Mouse (Mus musculus): ENCODE data around the gene Olfr99. TPM values are rescaled to one million over a fixed set of nuclear protein-coding genes. Genes with fewer than 3 reads are reported as not detected.
A peak's percentile ranks its signal among the peaks of the same experiment; 100 is the strongest.
"Not testable (repeated sequence)": the region's sequence is repeated elsewhere in the genome, so short reads cannot be mapped to it uniquely, and the experiment has no call there.

Gene Olfr99
- total RNA-seq (2021) = not detected
- long read RNA-seq, experiment 1 = 0 reads
- long read RNA-seq, experiment 2 = 0 reads

GRCm38 (mm10) chr17:37283360-37283759, at the start of gene Olfr99:
Olfr99 (minus strand) TSS chr17:37283460.
- no peak for DNase-seq

- DNase-seq = no peak
These were observed 33.7 kb upstream of the Olfr99 start, which contains the start of gene Olfr102 for GRCm38 (mm10) chr17:37316954-37317353. Olfr102 (minus strand) TSS chr17:37317054.

DNA sequence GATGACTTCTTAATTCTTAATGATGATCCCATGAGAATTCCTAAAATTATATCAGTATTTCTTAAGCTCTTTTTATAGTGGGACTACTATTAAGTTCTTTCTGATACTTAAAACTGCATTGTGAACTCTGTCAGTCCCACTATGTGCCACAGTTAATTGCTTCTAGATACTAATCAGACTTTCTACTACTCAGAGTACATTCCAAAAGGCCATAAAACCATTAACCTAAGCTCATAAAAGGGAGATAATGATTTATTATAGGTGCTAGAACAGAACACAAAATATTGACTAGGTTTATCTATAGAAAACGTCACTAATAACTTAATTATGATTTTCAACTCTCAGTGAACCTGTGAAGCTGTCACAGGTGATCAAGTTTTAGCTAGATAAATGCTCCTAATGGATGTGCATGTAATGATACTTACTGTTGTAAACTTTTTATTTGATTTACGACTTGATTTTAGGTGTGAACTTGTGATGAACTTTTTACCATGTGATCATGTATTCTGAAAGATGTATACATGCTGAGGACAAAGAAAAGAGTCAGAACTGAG, 27.0 kb upstream of the Olfr99 start:
- no peak for DNase-seq

DNA sequence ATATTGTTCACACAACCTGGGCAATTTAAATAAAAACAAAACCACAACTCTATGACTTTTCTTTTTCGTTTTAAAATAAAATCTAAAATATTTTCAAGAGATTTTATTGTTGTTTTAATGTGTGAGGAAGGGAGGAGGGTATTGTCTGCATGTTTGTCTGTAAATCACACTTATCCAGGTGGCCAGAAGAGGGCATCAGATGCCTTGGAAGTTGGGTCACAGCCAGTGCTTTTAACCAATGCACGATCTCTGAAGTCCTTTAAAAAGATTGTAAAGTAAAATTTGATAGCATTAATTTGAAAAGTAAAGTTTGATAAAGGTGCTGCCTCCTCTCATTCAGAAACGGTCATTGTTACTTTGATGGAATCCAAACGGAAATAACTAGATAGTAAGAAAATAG, 25.2 kb upstream of the Olfr99 start:
- DNase-seq = no peak

DNA sequence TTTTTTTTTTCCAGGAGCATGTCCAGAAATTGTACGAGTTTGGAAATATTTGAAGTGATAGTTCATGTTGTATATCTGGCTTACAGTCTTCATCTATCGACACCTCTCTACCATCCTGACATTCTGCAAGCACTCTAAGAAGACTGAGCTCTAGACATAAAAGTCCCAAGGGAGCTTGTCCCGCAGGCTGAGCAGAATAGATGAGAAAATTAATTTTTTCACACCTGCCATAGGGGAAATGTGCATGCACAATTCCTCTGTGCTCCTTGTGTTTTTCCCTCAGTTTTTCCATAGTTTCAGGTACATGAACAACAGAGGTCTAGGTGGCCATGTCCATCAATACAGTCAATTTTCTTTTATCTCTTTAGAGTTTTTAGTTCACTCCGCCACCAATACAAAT, 21.0 kb upstream of the Olfr99 start, which contains the start of gene Olfr101:
TSS of gene Olfr101 (minus strand) at position 101 of the 400 bp plus-strand sequence.
- no peak for DNase-seq

- no peak for DNase-seq
These were observed 2.9 kb downstream of the Olfr99 start for GRCm38 (mm10) chr17:37280331-37280730.

- no peak for DNase-seq
These were observed 6.7 kb downstream of the Olfr99 start for GRCm38 (mm10) chr17:37276573-37276972.

- DNase-seq = peak in 1 of 2 experiments; percentile 22
These were observed 7.5 kb downstream of the Olfr99 start for GRCm38 (mm10) chr17:37275626-37276248.

DNA sequence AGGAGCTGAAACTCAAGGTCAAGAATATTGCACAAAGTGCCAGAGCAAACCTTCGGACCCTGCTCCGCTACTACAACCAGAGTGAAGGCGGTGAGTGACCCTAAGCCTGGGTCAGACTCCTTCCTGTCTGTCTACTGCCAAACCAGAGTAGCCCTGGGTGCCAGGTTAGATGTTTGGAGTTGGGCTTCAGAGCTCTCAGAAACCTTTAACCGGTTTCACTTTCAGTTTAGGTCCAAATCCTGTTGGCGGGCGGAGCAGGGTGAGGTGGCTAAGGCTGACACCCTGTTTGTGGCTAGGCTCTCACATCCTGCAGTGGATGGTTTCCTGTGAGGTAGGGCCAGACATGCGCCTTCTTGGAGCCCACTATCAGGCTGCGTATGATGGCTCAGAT, 12.6 kb downstream of the Olfr99 start:
- DNase-seq = peak; percentile 78 to 86

DNA sequence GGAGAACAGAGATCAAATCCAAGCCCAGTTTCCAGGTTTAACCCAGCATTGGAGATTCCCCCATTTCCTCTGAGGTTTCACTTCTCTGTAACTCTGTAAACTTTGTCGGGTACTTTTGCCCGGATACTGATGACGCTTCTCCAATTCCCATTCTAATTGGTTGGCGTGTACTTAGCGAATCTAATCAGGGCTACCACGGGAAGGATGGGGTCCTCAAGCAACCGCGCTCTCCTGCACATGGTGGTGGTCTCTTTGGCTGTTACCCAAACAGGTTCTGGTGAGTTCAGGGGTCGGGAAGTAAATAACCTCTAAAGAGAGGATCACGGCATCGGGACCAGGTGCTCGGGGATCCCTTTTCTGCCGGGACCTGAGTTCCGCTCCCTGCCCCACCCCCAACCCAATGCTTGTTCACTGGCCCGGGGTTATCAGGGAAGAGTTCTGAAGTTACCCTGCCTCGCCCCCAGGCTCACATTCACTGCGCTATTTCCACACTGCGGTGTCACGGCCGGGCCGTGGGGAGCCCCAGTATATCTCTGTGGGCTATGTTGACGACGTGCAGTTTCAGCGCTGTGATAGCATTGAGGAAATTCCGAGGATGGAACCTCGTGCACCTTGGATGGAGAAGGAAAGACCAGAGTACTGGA, 13.1 kb downstream of the Olfr99 start, which contains the start of gene H2-M3:
TSS of gene H2-M3 (plus strand) at position 163 of the 644 bp plus-strand sequence.
- peak; percentile 95 to 99 for DNase-seq

DNA sequence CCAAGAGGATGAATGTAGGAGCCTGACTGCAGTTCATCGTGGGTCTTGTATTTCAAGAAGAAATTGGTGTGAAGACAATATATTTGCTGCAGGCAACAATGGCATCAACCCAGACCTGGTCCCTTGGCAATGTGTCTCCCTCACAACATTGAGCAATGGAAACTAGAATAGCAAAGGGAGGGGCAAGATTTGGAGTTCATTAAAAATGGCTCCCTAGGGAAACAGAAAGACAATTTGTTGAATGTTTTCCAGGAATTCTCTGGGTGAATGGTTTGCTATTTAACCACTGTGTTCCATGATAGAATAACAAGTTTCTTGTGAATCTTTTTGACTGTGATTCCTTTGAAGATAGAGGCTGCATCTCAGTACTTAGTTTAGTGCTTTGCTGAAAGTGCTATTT, 19.6 kb downstream of the Olfr99 start, which contains the start of gene Olfr98:
TSS of gene Olfr98 (minus strand) at position 124 of the 400 bp plus-strand sequence.
- DNase-seq = no peak

- DNase-seq = peak in 1 of 2 experiments; percentile 24
These were observed 32.7 kb downstream of the Olfr99 start for GRCm38 (mm10) chr17:37250544-37250943.

GRCm38 (mm10) chr17:37249460-37249859, 33.8 kb downstream of the Olfr99 start:
- DNase-seq = no peak

GRCm38 (mm10) chr17:37246715-37247114, 36.5 kb downstream of the Olfr99 start:
- DNase-seq = peak; percentile 51 to 62

- no peak for DNase-seq
These were observed 41.1 kb downstream of the Olfr99 start for GRCm38 (mm10) chr17:37242198-37242597.

DNA sequence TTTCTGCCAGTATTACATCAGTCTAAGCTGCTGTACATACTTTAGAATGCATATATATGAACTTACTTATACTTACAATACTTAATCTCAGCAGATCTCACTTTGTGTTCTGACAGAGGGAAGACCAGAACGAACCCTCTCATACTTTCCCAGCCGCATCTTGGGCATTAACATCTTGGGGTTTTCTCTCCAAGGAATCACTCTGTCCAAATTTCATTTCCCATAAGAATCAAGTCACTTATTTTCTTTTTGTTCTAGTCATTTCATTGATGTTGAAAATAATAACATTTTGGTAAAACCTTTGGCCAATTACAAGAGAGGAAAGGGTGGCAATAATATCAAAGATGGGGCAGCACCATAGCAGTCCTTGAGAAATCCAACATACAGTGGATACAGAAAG, 46.0 kb downstream of the Olfr99 start, which contains the start of gene Olfr97:
TSS of gene Olfr97 (minus strand) at position 101 of the 400 bp plus-strand sequence.
- not testable (repeated sequence) for DNase-seq

Other genes starting within 250 kb of the Olfr99 start
- gene Gabbr1, start 237.5 kb downstream of the Olfr99 start, total RNA-seq (2021) = 1 to 10 TPM; 6.0 to 8.2 TPM
- not detected for gene Olfr90, start 195.0 kb downstream of the Olfr99 start, total RNA-seq (2021)
- not detected for gene Olfr91, start 185.2 kb downstream of the Olfr99 start, total RNA-seq (2021)
- gene Olfr92, start 163.4 kb downstream of the Olfr99 start, total RNA-seq (2021) = not detected
- gene Olfr93, start 122.0 kb downstream of the Olfr99 start, total RNA-seq (2021) = not detected
- gene Ubd, start 89.6 kb downstream of the Olfr99 start, total RNA-seq (2021) = 1 to 10 TPM in 1 of 2 experiments, not detected in 1; 1.2 TPM
- not detected for gene Olfr94, start 82.5 kb downstream of the Olfr99 start, total RNA-seq (2021)
- not detected for gene Olfr95, start 70.3 kb downstream of the Olfr99 start, total RNA-seq (2021)
- gene Olfr96, start 63.3 kb downstream of the Olfr99 start, total RNA-seq (2021) = not detected
- not detected for gene Olfr97, start 46.1 kb downstream of the Olfr99 start, total RNA-seq (2021)
- not detected for gene Olfr98, start 19.7 kb downstream of the Olfr99 start, total RNA-seq (2021)
- 1 to 10 TPM; 4.1 to 5.4 TPM for gene H2-M3, start 13.2 kb downstream of the Olfr99 start, total RNA-seq (2021)
- gene Olfr101, start 20.9 kb upstream of the Olfr99 start, total RNA-seq (2021) = not detected
- not detected for gene Olfr102, start 33.6 kb upstream of the Olfr99 start, total RNA-seq (2021)
- gene Olfr103, start 56.2 kb upstream of the Olfr99 start, total RNA-seq (2021) = not detected
- not detected for gene Olfr104-ps, start 76.1 kb upstream of the Olfr99 start, total RNA-seq (2021)
- not detected for gene Olfr105-ps, start 95.6 kb upstream of the Olfr99 start, total RNA-seq (2021)
- gene Olfr106-ps, start 106.9 kb upstream of the Olfr99 start, total RNA-seq (2021) = not detected
- gene Olfr107, start 115.8 kb upstream of the Olfr99 start, total RNA-seq (2021) = not detected
- gene Olfr108, start 162.0 kb upstream of the Olfr99 start, total RNA-seq (2021) = not detected
- not detected for gene Olfr109, start 175.5 kb upstream of the Olfr99 start, total RNA-seq (2021)
- gene H2-M2, start 200.1 kb upstream of the Olfr99 start, total RNA-seq (2021) = 1 to 10 TPM in 1 of 2 experiments, not detected in 1; 1.3 TPM
- not detected for gene Olfr110, start 209.0 kb upstream of the Olfr99 start, total RNA-seq (2021)
- not detected for gene Olfr111, start 224.6 kb upstream of the Olfr99 start, total RNA-seq (2021)

All from heart, adult 18-20 months (tissue).